Mouse (Mus musculus): ENCODE data around the gene Tln2.
"Not testable (repeated sequence)": the region's sequence is repeated elsewhere in the genome, so short reads cannot be mapped to it uniquely, and the experiment has no call there.

The Tln2 gene

GRCm38 (mm10) chr9:67354356-67354755, 205.1 kb downstream of the Tln2 start:
- no peak for DNase-seq (ENCODE audit: low spot score)

GRCm38 (mm10) chr9:67353365-67353764, 206.1 kb downstream of the Tln2 start:
- DNase-seq (ENCODE audit: low spot score) = no peak

- DNase-seq (ENCODE audit: low spot score) = no peak
These were observed 210.5 kb downstream of the Tln2 start for GRCm38 (mm10) chr9:67348983-67349382.

DNA sequence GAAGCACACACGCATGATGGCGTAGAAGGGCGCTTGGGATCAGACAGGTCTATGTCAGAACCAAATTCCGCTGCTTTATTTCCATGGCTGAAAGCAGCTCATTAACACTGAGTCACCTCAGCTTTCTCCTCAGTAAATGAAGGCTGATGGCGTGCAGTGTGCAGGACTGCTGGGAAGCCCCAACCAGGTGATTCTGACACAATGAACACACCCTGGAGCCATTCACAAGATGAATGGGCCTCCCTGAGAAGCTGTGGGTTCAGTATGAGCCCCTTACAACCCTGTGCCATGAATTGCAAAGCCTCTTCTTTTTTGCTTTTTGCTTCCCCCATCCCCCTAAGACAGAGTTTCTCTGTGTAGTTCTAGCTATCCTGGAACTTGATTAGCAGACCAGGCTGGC, 212.3 kb downstream of the Tln2 start:
- DNase-seq (ENCODE audit: low spot score) = no peak

DNA sequence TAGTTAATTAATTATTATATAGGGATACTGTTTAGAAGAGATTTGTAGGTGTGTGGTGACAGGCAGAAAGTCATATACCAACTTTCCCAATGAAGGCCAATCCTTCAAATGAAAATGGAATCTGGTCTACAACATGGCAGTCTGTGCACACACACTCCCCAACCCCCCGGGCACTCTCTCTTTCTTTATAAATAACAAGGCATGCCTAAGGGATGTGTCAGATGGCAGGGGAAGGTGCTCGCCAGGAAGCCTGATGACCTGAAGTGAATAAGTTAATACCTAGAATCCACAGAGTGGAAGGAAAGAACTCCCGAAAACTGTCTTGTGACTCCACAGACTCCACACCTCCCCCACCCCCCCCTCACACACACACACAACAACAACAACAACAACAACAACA, 228.2 kb downstream of the Tln2 start:
- DNase-seq (ENCODE audit: low spot score) = no peak

GRCm38 (mm10) chr9:67328451-67328850, 231.1 kb downstream of the Tln2 start:
- DNase-seq (ENCODE audit: low spot score) = no peak

GRCm38 (mm10) chr9:67321886-67322285, 237.6 kb downstream of the Tln2 start:
- no peak for DNase-seq (ENCODE audit: low spot score)

- no peak for DNase-seq (ENCODE audit: low spot score)
These were observed 244.1 kb downstream of the Tln2 start for GRCm38 (mm10) chr9:67315356-67315755.

DNA sequence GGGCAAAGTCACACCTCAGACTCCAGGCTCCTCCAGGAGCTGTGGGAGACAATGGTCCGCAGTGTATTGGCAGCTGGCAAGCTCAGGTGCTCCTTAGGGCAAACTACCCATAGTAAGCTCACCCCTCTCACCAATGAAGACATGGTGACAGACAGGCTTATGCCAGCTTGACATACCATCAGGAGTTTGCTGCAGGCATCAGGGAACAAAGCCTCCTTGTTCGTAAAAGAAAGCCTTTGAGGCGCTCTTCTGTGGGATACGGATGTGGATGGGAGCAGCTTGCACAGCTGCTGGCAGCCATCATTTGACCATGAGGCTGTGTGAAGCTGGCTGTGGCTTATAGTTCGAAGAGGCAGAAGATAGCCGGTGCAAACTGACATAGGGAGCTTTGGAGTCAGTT, 254.5 kb downstream of the Tln2 start:
- no peak for DNase-seq (ENCODE audit: low spot score)

DNA sequence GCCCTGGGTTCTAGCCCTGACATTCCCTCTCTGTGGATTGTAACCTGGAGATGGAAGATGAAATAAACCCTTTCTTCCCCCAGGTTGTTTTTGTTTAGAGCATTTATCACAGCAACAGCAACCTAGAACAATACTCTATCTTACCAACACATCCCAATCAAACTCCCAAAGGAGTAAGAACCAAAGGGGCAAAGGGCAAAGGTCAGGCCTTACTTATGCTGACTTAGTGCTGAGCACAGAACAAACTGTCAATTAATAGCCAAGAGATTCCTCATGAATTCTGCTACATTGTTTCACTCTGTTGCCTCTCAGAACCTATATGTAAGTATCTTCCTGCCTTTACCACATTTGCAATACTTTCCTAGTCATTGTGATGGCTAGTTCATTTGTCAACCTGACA, 255.5 kb downstream of the Tln2 start:
- DNase-seq (ENCODE audit: low spot score) = no peak

- DNase-seq (ENCODE audit: low spot score) = no peak
These were observed 256.5 kb downstream of the Tln2 start for GRCm38 (mm10) chr9:67303038-67303437.

DNA sequence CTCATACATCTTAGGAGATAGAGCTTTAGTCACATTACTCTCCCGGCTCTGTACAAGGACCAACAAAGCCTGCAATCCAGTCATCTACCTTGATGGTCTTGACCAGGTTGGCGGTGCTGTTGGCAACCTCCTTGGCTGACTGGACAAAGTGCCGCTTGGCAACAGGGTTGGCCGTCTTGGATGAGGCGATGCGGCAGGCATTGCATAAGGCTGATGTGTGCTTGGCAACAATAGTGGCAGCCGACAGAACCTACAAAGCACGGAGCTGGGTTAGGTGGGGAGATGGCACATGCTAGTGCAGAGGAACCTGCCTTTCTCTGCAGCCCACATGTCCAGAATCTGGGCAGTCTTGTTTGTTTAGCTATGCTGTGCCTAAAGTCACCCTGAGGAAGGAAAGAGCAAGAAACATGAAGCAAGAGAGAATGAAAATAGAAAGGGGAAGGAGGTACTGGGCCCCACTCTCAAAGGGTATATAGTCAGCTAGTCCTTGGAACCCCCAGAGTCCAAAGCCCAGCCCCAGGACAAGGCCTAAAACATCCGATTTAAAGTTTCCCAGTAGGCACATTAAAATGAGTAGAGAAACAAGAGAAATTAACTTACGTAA, 257.0 kb downstream of the Tln2 start:
- no peak for DNase-seq (ENCODE audit: low spot score)

- DNase-seq (ENCODE audit: low spot score) = no peak
These were observed 257.9 kb downstream of the Tln2 start for GRCm38 (mm10) chr9:67301571-67301970.

DNA sequence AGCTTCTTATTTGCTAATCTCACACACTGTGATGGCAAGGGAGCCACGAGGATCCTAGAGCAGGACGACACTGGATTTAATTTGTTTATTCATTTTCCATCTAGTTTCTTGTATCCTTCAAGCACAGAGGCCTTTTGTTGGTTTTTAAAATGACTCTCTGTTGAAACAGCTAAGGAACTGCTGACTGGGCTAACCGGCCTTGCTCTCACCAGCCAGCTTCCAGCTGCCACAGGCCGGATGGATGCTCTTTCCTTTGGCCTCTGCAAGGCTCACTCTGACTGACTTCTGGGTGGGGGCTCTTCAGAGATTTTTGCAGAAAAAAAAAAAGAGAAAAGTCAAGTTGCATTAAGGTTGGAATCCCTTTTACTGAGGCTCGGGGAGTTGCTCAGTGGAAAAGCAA, 258.7 kb downstream of the Tln2 start:
- DNase-seq (ENCODE audit: low spot score) = no peak

DNA sequence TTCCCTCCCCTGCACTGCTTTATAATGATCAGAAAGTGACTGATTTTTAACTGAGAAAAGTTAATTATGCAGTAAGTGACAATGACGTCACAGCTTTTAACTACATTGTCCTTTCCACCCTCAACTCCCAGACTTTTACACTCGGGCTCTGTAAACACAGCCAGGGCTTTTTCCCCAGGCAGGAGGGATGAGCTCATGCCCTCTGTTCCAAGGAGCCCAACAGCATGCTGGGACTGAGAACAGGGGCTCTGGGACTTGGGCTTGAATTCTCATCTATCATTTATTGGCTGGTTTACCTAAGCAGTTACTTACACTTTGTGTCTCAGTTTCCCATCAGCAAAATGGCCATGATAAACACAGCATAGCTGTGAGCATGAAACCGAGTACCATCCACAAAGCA, 259.2 kb downstream of the Tln2 start:
- DNase-seq (ENCODE audit: low spot score) = no peak

GRCm38 (mm10) chr9:67299164-67299563, 260.3 kb downstream of the Tln2 start:
- DNase-seq (ENCODE audit: low spot score) = no peak

- no peak for DNase-seq (ENCODE audit: low spot score)
These were observed 262.1 kb downstream of the Tln2 start for GRCm38 (mm10) chr9:67297236-67297889.

- no peak for DNase-seq (ENCODE audit: low spot score)
These were observed 272.0 kb downstream of the Tln2 start for GRCm38 (mm10) chr9:67287457-67287856.

GRCm38 (mm10) chr9:67286801-67287200, 272.7 kb downstream of the Tln2 start:
- DNase-seq (ENCODE audit: low spot score) = no peak

GRCm38 (mm10) chr9:67285544-67285943, 274.0 kb downstream of the Tln2 start:
- DNase-seq (ENCODE audit: low spot score) = no peak

DNA sequence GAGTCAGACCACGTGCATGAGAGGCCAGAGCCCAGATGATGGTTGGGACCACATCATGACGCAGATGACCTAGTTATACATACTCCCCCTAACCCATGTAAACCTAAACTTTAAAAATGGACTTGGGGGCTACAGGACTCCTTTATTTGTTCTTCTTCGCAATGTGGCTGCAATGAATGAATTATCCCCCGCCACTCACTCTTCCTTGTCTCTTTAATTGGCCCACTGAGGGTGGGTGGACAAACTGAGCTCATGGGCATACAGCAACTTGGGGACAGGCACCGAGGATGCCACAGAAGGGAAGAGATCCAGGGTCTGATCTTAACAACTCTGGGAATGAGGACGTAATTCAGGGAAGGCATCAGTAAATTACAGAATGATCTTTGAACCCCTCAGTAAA, 277.7 kb downstream of the Tln2 start:
- DNase-seq (ENCODE audit: low spot score) = no peak

DNA sequence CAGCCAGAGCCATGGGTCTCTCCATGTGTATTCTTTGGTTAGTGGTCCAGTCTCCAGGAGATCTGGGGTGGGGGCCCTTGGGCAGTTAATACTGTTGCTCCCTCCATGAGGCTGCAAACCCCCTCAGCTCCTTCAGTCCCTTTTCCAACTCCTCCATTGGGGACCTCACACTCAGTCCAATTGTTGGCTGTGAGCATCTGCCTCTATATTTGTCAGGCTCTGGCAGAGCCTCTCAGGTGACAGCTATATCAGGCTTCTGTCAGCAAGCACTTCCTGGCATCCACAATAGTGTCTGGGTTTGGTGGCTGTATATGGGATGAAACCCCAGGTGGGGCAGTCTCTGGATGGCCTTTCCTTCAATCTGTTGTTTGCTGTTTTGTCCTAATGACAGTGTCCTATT, 279.2 kb downstream of the Tln2 start:
- DNase-seq (ENCODE audit: low spot score) = not testable (repeated sequence)

GRCm38 (mm10) chr9:67276446-67276845, 283.1 kb downstream of the Tln2 start:
- DNase-seq (ENCODE audit: low spot score) = no peak

- DNase-seq (ENCODE audit: low spot score) = no peak
These were observed 285.2 kb downstream of the Tln2 start for GRCm38 (mm10) chr9:67274296-67274695.

All from ovary, postnatal 10 days (tissue).